Mouse (Mus musculus) brown adipose tissue, adult 24 weeks (tissue): ENCODE results near the gene Slc10a7. TPM values are rescaled to one million over a fixed set of nuclear protein-coding genes. Genes with fewer than 3 reads are reported as not detected.

Experiments
- H3K27ac ChIP-seq: fragments of 200-500 bp; replicated peaks from 2 replicates; pipeline ENCODE4 v1.5.1; 2012; ENCODE audit warnings: low read depth, mild to moderate bottlenecking, low read length
- H3K4me1 ChIP-seq: fragments of 200-500 bp; 2 replicates; pipeline ENCODE4 v1.6.1; 2012; ENCODE audit warnings: low read length, mixed read lengths; ENCODE audit not compliant: control insufficient read depth, insufficient read depth, insufficient read length
- H3K4me3 ChIP-seq: fragments of 200-500 bp; 2 replicates; pipeline ENCODE4 v1.5.1; 2012; ENCODE audit warnings: low read depth, mild to moderate bottlenecking, low read length, moderate library complexity; ENCODE audit not compliant: insufficient read depth
- polyA plus RNA-seq: library from polyadenylated mRNA; stranded (reverse); fragments of >200 nt; gene quantifications from 2 replicates; pipeline ENCODE4 v1.2.4, GENCODE M21; 2012; ENCODE audit not compliant: missing spikeins, insufficient read depth, insufficient read length

Gene Slc10a7
- polyA plus RNA-seq, 1 experiment = 5.3 TPM

DNA sequence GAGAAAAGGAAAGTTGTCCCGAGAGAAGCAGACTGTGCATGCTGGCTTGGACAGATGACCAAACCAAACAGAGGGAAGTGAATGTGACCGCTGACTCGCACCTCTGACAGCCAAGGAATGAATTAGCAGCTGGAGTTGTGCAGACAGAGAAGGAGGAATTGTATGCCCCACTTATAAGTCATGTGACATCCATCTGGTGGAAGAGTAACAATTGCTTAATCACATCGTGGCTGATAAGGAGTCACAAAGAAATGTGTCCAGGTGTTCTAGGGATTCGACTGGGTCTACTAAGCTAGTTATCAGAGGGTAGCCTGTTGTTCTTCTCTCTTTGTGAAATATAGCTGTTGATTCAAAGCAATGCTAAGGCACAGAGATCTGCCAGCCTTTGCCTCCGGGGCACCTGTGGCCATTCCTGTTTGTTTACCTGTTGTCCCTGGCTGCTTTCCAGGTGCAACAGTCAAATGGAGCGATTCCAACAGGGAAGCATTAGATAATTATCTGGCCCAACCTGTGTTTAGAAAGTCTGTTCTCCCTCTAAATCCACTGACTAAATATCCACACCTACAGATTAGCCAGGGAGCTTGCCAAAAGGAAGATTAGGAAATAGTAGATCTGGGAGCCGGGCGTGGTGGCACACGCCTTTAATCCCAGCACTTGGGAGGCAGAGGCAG, 147.7 kb downstream of the Slc10a7 start:
- no peak overlapping the region for H3K4me3 ChIP-seq
- H3K4me1 ChIP-seq = no peaks in the 10 kb centered on the region
- H3K27ac ChIP-seq = no peak overlapping the region

DNA sequence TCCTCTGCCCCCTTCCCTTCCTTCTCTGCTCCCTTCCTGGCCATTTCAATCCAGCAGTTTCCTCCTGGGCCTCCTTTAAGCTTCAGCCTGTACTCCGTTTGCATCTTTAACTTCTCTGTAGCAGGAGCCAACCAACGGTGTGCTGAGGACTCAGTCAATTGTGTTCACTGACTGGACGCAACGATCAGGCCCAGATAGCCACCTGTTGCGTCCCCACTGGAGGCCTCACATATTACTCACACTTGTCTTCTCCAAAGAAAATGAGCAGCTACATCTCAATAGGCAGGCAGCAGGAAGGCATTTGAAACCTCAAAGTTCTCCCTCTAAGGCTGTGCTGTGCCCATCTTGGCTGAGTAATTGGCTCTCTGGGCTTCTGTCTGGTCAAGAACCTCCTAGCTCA, 149.0 kb downstream of the Slc10a7 start:
- Histone ChIP-seq H3K4me1 (no peaks in the 10 kb centered on the region), H3K27ac (no peak overlapping the region), H3K4me3 (no peak overlapping the region)

DNA sequence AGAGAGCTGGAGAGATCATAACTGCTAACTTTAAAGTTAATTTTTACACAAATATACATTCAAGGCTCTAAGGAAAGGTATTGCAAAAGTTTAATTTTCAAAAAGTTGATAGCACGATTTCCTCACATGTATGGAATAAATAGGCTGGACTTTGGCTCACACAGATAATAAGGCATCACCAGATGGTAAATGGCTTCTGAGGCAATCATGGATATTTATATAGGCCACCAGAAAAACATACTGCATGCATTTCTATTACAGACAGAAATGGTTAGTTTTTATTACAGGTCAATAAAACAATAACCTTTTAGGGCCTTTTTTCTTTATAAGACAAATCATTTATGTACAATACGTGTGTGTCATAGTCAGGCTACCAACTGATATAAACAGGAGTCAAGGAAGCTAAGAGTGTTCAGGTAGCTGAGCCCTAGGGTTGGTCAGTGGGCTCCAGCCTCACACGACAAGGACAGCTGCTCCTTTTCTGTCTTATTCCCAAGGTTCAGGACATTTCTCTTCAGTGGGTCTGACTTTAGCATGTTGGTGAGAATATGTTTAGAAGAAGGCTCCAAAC, 150.6 kb downstream of the Slc10a7 start:
- H3K4me1 ChIP-seq = no peaks in the 10 kb centered on the region
- no peak overlapping the region for H3K27ac ChIP-seq
- H3K4me3 ChIP-seq = no peak overlapping the region

DNA sequence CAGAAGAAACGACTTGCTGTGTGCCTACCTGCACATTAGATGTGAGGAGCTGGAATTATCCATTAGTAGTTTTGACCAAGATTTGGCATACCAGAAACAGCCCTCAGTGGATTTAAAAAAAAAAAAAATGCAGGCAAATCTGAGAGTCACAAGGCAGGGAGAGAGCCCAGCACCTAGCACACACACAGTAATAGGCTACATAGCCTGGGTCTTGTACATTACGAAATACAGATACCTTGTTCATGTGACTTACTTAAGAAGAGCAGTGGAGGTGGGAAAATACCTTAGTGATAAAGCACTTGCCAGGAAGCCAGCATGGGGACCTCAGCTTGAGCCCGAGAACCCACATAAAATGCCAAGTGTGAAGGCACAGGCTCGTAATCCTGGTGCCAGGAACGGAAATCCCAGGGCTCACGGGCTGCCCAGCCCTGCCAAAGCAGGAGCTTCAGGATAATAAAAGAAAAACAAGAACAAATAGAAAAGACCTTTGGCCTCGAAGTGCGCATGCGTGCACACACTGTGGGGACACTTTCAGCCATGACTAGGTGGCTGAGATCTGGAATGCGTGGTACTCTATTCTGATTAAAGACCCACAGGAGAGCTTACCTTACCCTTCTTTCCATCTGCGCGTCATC, 155.3 kb downstream of the Slc10a7 start:
- peaks cover 3% of the 10 kb centered on the region; the same call in 1 of the 2 replicates for H3K4me1 ChIP-seq
- H3K27ac ChIP-seq = no peak overlapping the region

DNA sequence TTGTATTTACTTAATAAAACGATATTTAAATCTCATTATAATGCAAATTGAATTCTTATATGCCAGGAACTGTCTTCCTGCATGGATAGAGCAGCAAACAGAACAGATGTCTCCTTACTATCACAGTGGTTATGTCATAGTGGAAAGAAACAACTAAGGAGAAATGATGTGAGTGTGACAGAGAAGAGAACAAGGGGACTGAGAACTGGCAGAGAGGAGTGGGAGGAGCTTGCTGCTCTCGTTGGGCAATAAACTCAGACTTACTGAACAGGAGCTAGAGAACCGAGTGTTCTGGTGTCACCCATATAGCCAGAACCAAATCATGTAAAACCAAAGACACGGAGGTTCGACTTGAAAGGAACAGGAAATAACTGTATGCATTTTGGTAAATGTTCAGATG, 158.3 kb downstream of the Slc10a7 start:
- H3K4me3 ChIP-seq = no peak overlapping the region
- H3K27ac ChIP-seq = no peak overlapping the region
- peaks cover 3% of the 10 kb centered on the region; the same call in 1 of the 2 replicates for H3K4me1 ChIP-seq

More for the DNA sequence above, 155.3 kb downstream of the Slc10a7 start:
- no peak overlapping the region for H3K4me3 ChIP-seq

DNA sequence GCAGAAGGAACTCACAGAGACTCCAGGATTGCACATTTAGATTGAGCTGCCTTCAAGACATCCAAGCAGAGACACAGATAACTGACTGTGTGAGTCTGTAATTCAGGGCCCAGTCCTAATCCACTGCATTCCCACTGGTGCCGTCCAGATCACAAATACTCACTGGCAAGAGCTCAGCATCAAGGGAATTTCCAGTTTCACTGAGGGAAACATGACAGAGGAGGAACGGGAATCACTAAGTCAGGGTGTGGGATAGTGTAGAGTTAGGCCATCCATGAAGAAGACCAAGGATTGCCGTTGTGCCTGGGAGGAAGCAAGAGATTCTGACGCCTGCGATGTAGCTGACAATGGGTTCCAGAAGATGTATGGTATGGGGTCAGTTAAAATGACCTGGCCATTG, 159.1 kb downstream of the Slc10a7 start:
- Histone ChIP-seq H3K27ac (no peak overlapping the region), H3K4me3 (no peak overlapping the region), H3K4me1 (peaks cover 3% of the 10 kb centered on the region; the same call in 1 of the 2 replicates)

DNA sequence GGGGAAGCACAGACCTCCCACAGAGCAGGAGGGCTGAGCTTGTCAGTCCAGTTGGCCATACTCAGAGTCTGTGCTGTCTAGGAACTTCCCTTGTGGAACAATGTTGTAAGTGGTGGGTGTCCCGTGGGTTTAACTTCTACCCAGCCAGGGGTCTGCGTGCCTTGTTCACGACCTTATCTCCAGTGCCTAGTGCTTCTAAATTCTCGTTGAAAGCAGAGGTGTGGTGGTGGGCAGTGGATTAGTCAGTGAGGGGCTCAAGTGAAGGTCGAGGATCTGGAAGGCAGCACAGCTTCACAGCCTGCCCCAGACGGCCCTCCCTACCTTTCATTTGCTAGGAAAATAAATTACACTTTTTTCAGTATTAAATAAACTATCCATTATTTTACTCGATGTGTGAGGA, 161.1 kb downstream of the Slc10a7 start:
- Histone ChIP-seq H3K4me3 (no peak overlapping the region), H3K27ac (no peak overlapping the region), H3K4me1 (peaks cover 3% of the 10 kb centered on the region; the same call in 1 of the 2 replicates)

DNA sequence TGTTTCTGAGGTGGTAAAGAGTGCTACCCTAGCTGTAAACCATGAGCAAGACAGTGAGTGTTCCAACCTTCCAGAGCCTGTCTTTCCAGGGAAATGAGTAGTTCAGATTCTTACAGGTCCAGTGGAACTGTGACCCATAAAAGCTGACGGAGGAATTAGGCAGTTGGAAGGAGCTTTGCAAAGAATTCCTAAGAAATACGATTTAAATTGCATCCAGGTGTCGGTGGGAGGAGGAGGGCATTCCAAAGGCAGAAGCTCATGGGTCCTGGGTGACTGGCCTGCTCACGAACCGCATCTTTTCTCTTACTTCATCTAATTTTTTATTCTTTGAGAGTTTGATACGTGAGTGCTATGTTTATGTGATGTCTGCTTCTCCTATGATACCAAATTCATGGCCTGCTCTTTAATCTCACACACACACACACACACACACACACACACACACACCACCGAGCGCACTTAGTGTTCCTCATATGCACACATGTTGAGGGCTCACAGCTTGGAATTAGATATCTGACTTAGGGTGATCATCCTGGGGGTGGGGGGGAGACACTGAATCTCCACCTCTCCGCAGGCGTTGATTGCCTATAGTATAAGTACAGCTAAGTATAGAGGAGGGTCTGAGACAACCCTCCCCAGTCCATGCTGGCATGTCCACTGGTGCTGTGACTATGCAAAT, 169.5 kb downstream of the Slc10a7 start:
- Histone ChIP-seq H3K27ac (no peak overlapping the region), H3K4me3 (no peak overlapping the region), H3K4me1 (no peaks in the 10 kb centered on the region; the same call in 1 of the 2 replicates)

DNA sequence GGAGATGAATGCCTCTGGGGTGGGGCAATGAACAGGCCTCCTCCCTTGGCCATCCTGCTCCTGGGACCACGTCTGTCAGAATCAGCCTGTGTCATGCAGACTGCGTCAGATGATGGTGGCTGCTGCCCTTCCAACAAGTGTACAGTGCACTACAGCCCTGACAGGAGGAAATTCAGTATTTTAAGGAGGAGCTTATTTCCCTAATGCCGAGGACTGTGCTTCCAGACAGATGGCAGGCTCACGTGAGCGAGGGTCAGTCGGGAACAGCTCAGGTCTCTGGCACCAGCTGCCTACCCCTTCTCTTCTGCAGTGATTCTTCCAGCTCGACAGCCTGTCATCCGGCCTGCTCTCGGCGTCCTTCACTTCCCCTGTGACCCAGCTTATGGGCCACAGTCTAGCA, 181.6 kb downstream of the Slc10a7 start:
- peaks cover 15% of the 10 kb centered on the region for H3K4me1 ChIP-seq
- H3K4me3 ChIP-seq = no peak overlapping the region
- peak overlapping the region; percentile 53 for H3K27ac ChIP-seq

DNA sequence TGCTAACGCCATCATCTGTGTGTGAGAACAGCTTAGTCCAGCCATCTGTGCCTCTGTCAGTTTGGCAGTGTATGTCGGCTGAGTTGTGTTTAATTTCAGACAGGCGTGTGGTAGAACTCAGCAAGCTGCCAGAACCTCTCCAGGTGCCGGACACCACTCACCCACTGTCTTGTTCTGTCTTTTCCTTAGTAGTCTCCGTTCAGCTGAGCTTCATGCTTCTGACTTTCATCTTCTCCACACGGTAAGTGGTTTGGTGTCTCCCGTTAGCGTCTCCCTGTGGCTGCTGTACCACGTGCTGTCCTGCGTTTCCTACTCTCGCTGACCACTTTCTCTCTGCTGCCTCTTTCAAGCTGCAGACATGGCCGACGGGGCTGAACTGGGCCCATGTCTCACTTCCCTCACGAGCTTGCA, 189.2 kb downstream of the Slc10a7 start:
- H3K27ac ChIP-seq = no peak overlapping the region
- H3K4me3 ChIP-seq = no peak overlapping the region
- H3K4me1 ChIP-seq = no peaks in the 10 kb centered on the region

DNA sequence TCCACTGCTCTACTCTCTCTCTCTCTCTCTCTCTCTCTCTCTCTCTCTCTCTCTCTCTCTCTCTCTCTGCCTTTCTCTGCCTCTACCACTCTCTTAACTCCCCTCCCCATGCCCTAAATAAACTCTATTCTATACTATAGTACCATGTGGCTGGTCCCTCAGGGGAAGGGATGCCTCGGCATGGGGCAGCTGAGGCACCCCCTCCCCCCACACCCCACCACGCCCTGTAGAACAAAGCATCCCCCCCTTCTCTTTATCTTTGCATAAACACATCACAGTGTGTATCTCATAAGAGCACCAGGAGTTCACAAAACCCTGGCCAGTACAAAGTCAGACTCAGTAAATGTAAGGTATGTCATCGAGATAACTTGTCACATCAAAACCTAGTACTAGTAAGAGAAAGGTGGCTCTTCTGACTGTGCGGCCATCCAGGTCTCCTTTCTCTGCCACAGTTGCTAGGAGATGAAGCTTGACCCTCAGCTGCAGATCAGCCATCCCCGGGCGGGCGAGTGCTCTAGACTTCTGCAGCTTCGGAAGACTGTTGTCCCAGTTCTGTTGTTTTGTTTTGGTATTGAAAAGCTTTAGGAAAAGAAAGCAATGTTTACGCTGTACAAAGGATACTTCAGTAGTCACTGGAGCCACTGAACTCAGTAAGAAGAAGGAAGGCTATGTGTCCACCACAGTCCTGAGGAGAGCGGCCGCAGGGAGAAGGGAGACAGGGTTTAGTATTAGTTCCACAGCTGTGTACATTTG, 194.1 kb downstream of the Slc10a7 start:
- Histone ChIP-seq H3K4me1 (no peaks in the 10 kb centered on the region), H3K27ac (no peak overlapping the region), H3K4me3 (no peak overlapping the region)

DNA sequence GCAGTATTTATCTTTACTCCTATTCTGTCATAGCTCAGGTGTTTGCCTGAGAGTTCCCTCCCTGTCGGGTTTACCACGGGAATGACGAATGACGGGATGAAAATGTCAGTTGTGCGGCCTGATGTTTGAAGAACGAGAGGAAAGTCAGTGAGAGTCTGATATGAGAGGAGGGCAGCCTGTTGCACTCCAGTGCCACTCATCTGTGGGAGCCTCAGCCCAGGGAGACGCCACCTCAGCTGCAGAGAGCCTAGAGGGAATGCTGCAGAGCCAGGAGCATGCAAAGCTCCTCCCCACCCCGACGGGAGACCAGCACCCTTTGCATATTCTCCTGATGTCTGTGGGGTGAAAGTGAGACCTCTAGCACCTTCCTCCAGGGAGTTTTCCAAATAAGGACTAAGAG, 196.8 kb downstream of the Slc10a7 start:
- Histone ChIP-seq H3K4me1 (no peaks in the 10 kb centered on the region), H3K27ac (no peak overlapping the region), H3K4me3 (no peak overlapping the region)

DNA sequence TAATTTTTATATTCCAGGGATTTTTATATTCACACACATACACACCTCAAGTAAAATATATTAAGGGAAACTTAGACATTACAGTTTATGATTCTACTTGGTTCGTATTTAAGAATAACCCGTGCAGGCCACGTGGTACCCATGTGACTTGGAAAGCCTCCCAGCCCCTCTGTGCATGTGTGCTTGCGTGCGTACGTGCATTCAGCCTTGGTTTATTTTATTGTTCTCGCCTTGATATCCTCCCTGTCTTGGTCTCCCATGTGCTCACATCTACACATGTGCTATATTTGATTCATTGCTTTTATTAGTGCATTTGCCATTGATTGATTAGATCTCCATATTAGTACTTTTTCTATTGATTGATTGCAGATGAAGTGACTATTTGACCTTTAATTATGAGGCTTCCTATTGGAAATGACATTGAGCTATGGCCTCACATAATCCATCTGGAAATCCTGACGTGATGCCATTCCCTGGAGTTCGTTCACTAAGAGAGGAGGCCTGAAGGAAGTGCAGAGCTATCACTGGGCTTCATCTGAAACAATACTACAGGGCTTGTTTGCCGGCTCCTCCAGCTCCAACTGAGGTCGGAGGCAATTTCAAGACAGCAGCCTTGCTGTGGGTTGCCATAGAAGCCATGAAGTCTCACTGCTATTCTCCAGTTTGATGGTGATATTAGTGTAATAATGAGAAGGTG, 200.9 kb downstream of the Slc10a7 start:
- Histone ChIP-seq H3K4me1 (no peaks in the 10 kb centered on the region), H3K4me3 (no peak overlapping the region), H3K27ac (no peak overlapping the region)

DNA sequence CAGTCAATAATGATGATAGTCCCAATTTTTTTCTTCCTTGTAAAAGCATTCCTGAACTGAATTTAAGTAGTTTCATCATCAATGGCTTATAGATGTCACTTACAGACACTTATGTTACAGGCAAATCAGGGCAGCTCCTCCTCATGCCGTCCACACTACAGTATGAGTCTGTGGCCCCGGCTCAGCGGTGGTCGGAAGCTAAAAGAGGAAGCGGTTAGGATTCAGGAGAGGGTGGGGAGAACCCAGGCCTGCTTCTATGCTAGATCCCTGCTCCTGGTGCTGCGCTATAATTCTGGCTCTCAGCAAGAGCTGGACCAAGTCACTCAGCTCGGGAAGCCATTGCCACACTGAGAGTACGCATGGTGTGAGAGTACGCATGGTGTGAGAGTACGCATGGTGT, 201.8 kb downstream of the Slc10a7 start:
- no peak overlapping the region for H3K4me3 ChIP-seq
- no peaks in the 10 kb centered on the region for H3K4me1 ChIP-seq
- H3K27ac ChIP-seq = no peak overlapping the region
